Mouse (Mus musculus) T-helper 1 cell (primary cell): ENCODE measurements around the gene AC134908.4.

Experiments used
- in situ Hi-C: fragments of 300-600 bp; cut with MboI, MseI; formaldehyde crosslinking; loops from one replicate; pipeline ENCODE4 v1.15.1; 2025; ENCODE audit warnings: high pct_unique_total_duplicates

AC134908.4 gene

GRCm38 (mm10) chr17:25795609-25796092 is at the start of gene AC134908.4:
Gene AC134908.4 (minus strand): TSS chr17:25795659.
- in situ Hi-C loops, result no loop called here

- in situ Hi-C loops, result no loop called here
Measured at GRCm38 (mm10) chr17:25844396-25844901, 49.0 kb upstream of the AC134908.4 start, which contains the start of gene Rhot2. Gene Rhot2 (minus strand): TSS chr17:25844851.

- in situ Hi-C loops, result no loop called here
Measured at GRCm38 (mm10) chr17:25843636-25844395, 48.4 kb upstream of the AC134908.4 start.

- in situ Hi-C loops, result no loop called here
Measured at GRCm38 (mm10) chr17:25843122-25843521, 47.7 kb upstream of the AC134908.4 start.

- in situ Hi-C loops, result no loop called here
Measured at GRCm38 (mm10) chr17:25842509-25842908, 47.0 kb upstream of the AC134908.4 start.

- in situ Hi-C loops, result no loop called here
Measured at GRCm38 (mm10) chr17:25841117-25841880, 45.8 kb upstream of the AC134908.4 start, which contains the start of gene Gm20683. Gene Gm20683 (minus strand): TSS chr17:25841763.

GRCm38 (mm10) chr17:25840519-25840918 is 45.1 kb upstream of the AC134908.4 start:
- in situ Hi-C loops, result no loop called here

GRCm38 (mm10) chr17:25839455-25840235 is 44.2 kb upstream of the AC134908.4 start:
- in situ Hi-C loops, result loop anchor here (10.0 kb wide), 1 partner anchor 825 kb away; the partner anchor contains the start of genes Cramp1l and Ift140

GRCm38 (mm10) chr17:25838904-25839303 is 43.4 kb upstream of the AC134908.4 start:
- in situ Hi-C loops, result loop anchor here (10.0 kb wide), 1 partner anchor 824 kb away; the partner anchor contains the start of genes Cramp1l and Ift140

- in situ Hi-C loops, result loop anchor here (10.0 kb wide), 1 partner anchor 823 kb away; the partner anchor contains the start of genes Cramp1l and Ift140
Measured at GRCm38 (mm10) chr17:25837533-25837932, 42.1 kb upstream of the AC134908.4 start.

GRCm38 (mm10) chr17:25837076-25837410 is 41.6 kb upstream of the AC134908.4 start, which contains the start of gene Rhbdl1:
Gene Rhbdl1 (minus strand): TSS chr17:25837295.
- in situ Hi-C loops, result loop anchor here (10.0 kb wide), 1 partner anchor 822 kb away; the partner anchor contains the start of genes Cramp1l and Ift140

GRCm38 (mm10) chr17:25836397-25837075 is 41.1 kb upstream of the AC134908.4 start:
- in situ Hi-C loops, result loop anchor here (10.0 kb wide), 1 partner anchor 822 kb away; the partner anchor contains the start of genes Cramp1l and Ift140

GRCm38 (mm10) chr17:25835816-25836215 is 40.4 kb upstream of the AC134908.4 start:
- in situ Hi-C loops, result loop anchor here (10.0 kb wide), 1 partner anchor 821 kb away; the partner anchor contains the start of genes Cramp1l and Ift140

GRCm38 (mm10) chr17:25835301-25835700 is 39.8 kb upstream of the AC134908.4 start:
- in situ Hi-C loops, result loop anchor here (10.0 kb wide), 1 partner anchor 820 kb away; the partner anchor contains the start of genes Cramp1l and Ift140

- in situ Hi-C loops, result loop anchor here (10.0 kb wide), 1 partner anchor 820 kb away; the partner anchor contains the start of genes Cramp1l and Ift140
Measured at GRCm38 (mm10) chr17:25834595-25835222, 39.2 kb upstream of the AC134908.4 start.

GRCm38 (mm10) chr17:25833961-25834594 is 38.6 kb upstream of the AC134908.4 start:
- in situ Hi-C loops, result loop anchor here (10.0 kb wide), 1 partner anchor 819 kb away; the partner anchor contains the start of genes Cramp1l and Ift140

- in situ Hi-C loops, result loop anchor here (10.0 kb wide), 1 partner anchor 818 kb away; the partner anchor contains the start of genes Cramp1l and Ift140
Measured at GRCm38 (mm10) chr17:25833291-25833663, 37.8 kb upstream of the AC134908.4 start, which contains the start of gene Stub1. Gene Stub1 (minus strand): TSS chr17:25833404.

GRCm38 (mm10) chr17:25832436-25833290 is 37.2 kb upstream of the AC134908.4 start:
- in situ Hi-C loops, result loop anchor here (10.0 kb wide), 1 partner anchor 818 kb away; the partner anchor contains the start of genes Cramp1l and Ift140
